Mouse (Mus musculus) intestine, embryonic 15.5 days (tissue): ENCODE results near the gene Dyrk1b. TPM values are rescaled to one million over a fixed set of nuclear protein-coding genes. Genes with fewer than 3 reads are reported as not detected.
"Not testable (repeated sequence)": the region's sequence is repeated elsewhere in the genome, so short reads cannot be mapped to it uniquely, and the experiment has no call there.

ENCODE experiments used
- ATAC-seq: fragments of 200-750 bp; cut with Nextera tagmentation; 2 replicates; pipeline ENCODE4 v1.8.0; 2017; ENCODE audit warnings: moderate TSS enrichment, moderate library complexity
- H3K27ac ChIP-seq: fragments of 300-500 bp; sonication (generic); 2 replicates; pipeline ENCODE4 v1.5.1; 2015; ENCODE audit warnings: mild to moderate bottlenecking, inconsistent platforms
- H3K27me3 ChIP-seq: fragments of 300-500 bp; sonication (generic); replicated peaks from 2 replicates; pipeline ENCODE4 v1.6.1; 2015; ENCODE audit warnings: inconsistent platforms
- H3K36me3 ChIP-seq: fragments of 300-500 bp; sonication (generic); 2 replicates; pipeline ENCODE4 v1.6.1; 2015; ENCODE audit warnings: inconsistent platforms
- H3K4me1 ChIP-seq: fragments of 300-500 bp; sonication (generic); replicated peaks from 2 replicates; pipeline ENCODE4 v1.6.1; 2015; ENCODE audit warnings: inconsistent platforms
- H3K4me2 ChIP-seq: fragments of 300-500 bp; sonication (generic); replicated peaks from 2 replicates; pipeline ENCODE4 v1.6.1; 2015; ENCODE audit warnings: mild to moderate bottlenecking, inconsistent platforms
- H3K4me3 ChIP-seq: fragments of 300-500 bp; sonication (generic); replicated peaks from 2 replicates; pipeline ENCODE4 v1.5.1; 2015; ENCODE audit warnings: inconsistent platforms
- H3K9ac ChIP-seq: fragments of 300-500 bp; sonication (generic); 2 replicates; pipeline ENCODE4 v1.6.1; 2015; ENCODE audit warnings: inconsistent platforms
- H3K9me3 ChIP-seq: fragments of 300-500 bp; sonication (generic); 2 replicates; pipeline ENCODE4 v1.6.1; 2016; ENCODE audit warnings: inconsistent platforms
- WGBS: fragments of 180-500 bp; shearing (Covaris S2); methylation state at CpG from one replicate; pipeline ENCODE4 v1.1.7; 2015; 5-methylcytosine and 5-hydroxymethylcytosine counted together
- polyA plus RNA-seq: library from polyadenylated mRNA; unstranded; fragments of >200 nt; fragmentation: Nextera tagmentation; extraction: Ambion mirVana; gene quantifications from 2 replicates; pipeline ENCODE4 v1.2.1, GENCODE M21; 2015

Dyrk1b gene
- polyA plus RNA-seq, 1 experiment from 2014 or later = 7.3 TPM

DNA sequence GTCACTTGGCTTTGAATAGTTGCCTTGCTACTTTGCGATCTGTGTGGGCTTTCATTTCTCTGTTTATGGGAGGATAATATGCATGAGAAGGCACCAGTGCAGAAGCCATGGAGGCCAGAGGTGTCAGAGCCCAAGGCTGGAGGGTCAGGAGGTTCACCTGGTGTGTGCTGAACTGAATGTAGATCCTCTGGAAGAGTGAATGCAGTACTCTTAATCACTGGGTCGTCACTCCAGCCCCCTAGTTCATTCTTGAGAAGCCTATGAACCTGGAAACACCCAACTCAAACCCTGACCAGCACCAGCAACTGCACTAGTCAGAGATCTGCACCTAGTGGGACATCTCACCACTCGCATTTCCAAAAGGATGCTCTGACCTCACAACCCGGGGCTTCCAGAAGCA is 19.8 kb downstream of the Dyrk1b start:
- no peak overlapping the region for H3K9ac ChIP-seq
- H3K36me3 ChIP-seq = no peaks in the 10 kb centered on the region
- H3K27me3 ChIP-seq = no peaks in the 10 kb centered on the region
- ATAC-seq = no peak
- no peaks in the 10 kb centered on the region for H3K9me3 ChIP-seq
- no peak overlapping the region for H3K4me3 ChIP-seq
- H3K4me1 ChIP-seq = no peaks in the 10 kb centered on the region
- 65% methylated on average over 4 of the region's 4 CpGs for WGBS
- no peak overlapping the region for H3K4me2 ChIP-seq
- H3K27ac ChIP-seq = no peak overlapping the region

DNA sequence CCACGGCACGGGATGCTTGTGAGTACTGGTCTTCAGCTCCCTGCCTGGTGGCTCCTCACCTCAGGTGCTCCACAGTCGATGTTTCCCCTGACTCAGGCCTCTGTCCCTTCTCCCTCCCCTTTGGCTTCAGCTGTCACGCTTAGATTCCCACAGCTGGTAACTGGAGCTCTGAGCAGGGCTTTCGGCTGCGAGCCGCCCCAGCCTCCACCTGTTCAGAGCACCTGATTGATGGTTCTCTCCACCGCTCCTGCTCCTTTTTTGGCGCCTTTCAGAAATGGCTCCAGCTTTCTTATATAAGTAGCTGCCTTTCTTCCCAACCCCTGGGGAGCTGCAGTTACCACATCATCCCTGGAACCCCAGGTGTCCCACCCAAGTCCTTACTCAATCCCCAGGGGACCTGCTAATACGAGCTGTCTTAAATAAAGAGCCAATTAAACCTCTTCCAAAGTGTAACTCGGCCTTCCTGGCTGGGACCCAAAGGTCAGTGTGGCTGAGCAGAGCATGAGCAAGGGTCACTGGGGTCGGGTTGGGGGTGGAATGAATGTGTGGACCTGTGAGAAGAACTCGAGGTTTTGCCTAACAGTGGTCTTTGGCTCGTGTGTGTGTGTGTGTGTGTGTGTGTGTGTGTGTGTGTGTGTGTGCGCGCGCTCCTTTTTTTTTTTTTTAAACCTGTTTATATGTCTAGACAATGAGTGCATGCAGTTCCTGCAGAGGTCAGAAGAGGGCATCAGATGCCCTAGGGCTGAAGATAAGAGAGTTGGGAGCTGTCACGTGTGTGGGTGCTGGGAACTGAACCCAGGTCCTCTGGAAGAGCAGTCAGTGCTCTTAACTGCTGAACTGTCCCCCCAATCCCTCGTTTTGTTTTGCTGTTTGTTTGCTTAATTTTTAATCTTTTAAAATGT is 24.2 kb downstream of the Dyrk1b start:
- WGBS = 53% methylated on average over 19 of the region's 19 CpGs
- ATAC-seq = no peak

DNA sequence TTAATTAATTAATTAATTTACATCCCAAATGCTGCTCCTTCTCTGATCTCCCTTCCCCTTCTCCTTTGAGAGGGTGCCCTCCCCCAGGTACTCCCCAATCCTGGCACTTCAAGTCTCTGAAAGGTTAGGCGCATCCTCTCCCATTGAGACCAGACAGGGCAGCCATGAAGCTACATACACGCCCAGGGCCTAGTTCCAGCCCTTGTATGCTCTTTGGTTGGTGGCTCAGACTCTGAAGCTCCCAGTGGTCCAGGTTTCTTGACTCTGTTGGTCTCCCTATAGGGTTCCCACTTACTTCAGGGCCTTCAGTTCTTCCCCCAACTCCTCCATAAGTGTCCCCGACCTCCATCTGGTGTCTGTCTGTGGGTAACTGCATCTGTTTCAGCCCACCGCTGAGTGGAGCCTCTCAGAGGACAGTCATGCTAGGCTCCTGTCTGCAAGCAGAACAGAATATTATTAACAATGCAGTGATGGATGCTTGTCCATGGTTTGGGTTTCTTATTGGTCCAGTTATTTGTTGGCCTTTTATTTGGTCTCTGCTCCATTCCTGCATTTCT is 26.9 kb downstream of the Dyrk1b start:
- Histone ChIP-seq H3K4me2 (no peak overlapping the region), H3K27ac (no peak overlapping the region), H3K9me3 (no peaks in the 10 kb centered on the region), H3K36me3 (no peaks in the 10 kb centered on the region), H3K4me1 (no peaks in the 10 kb centered on the region), H3K4me3 (no peak overlapping the region), H3K27me3 (no peaks in the 10 kb centered on the region), H3K9ac (no peak overlapping the region)
- 69% methylated on average over 4 of the region's 4 CpGs for WGBS
- no peak for ATAC-seq

More for the DNA sequence above, 24.2 kb downstream of the Dyrk1b start:
- Histone ChIP-seq H3K27me3 (no peaks in the 10 kb centered on the region), H3K4me3 (no peak overlapping the region), H3K9me3 (no peaks in the 10 kb centered on the region), H3K36me3 (no peaks in the 10 kb centered on the region), H3K27ac (no peak overlapping the region), H3K4me2 (no peak overlapping the region), H3K4me1 (no peaks in the 10 kb centered on the region), H3K9ac (no peak overlapping the region)

DNA sequence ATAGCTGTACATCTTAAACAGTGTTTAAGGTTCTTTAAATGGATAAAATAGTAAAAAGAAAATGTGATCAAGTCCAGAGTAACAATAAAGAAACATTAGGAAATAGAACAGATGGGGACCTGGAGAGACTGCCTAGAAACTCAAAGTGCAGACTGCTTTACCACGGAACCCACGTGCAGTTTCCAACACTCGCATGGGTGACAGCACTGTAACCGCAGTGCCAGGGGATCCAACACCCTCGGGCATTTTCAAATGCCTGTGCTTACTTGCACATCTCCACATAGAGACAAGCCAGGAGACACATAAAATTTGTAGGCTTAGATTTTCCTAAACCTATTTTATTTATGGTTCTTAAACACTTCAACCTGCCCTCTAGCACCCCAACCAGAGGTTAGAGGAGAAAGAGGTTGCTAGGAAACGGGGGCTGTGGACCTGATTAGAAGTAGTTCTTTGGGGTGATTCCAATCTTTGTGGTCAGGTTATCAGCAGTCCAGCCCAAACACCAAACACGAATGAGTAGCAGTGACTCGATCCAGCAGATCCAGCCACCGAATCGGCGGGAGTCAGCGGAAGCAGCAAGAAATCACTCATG is 29.2 kb downstream of the Dyrk1b start:
- Histone ChIP-seq H3K4me3 (peak overlapping the region; percentile 24), H3K9me3 (no peaks in the 10 kb centered on the region), H3K9ac (peak overlapping the region; percentile 35), H3K4me2 (peak overlapping the region; percentile 57), H3K36me3 (no peaks in the 10 kb centered on the region), H3K27ac (no peak overlapping the region), H3K27me3 (no peaks in the 10 kb centered on the region), H3K4me1 (no peaks in the 10 kb centered on the region)
- 30% methylated on average over 12 of the region's 12 CpGs for WGBS
- ATAC-seq = peak; percentile 20; the same call in 1 of the 2 replicates

DNA sequence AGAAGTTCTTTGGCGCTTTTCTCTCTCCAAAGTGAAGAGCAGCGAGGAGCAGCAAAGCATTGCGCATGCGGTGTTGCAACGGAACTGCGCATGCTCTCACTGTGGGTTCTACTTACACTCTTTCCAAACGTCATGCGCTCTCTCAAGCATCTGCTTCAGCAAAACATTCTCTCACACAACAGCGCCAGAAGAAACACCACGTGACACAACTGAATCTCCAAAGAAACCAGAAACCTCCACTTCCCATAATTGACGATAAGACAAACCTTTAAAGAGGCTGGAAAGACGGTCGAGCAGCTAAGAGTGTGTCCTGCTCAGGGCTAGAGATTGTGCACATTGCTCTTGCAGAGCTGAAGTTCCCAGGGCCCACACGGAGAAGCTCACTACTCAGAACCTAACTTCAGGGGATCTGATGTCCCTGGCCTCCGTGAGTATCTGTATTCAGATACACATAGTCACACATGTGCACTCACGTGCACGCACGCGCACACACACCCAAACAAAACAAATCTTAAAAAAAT is 29.8 kb downstream of the Dyrk1b start:
- peak overlapping the region; percentile 24 for H3K4me3 ChIP-seq
- WGBS = 45% methylated on average over 19 of the region's 19 CpGs
- no peak overlapping the region for H3K27ac ChIP-seq
- peak overlapping the region; percentile 57 for H3K4me2 ChIP-seq
- H3K4me1 ChIP-seq = no peaks in the 10 kb centered on the region
- peak overlapping the region; percentile 35 for H3K9ac ChIP-seq
- peak; percentile 86 for ATAC-seq
- H3K36me3 ChIP-seq = no peaks in the 10 kb centered on the region
- H3K9me3 ChIP-seq = no peaks in the 10 kb centered on the region
- no peaks in the 10 kb centered on the region for H3K27me3 ChIP-seq

DNA sequence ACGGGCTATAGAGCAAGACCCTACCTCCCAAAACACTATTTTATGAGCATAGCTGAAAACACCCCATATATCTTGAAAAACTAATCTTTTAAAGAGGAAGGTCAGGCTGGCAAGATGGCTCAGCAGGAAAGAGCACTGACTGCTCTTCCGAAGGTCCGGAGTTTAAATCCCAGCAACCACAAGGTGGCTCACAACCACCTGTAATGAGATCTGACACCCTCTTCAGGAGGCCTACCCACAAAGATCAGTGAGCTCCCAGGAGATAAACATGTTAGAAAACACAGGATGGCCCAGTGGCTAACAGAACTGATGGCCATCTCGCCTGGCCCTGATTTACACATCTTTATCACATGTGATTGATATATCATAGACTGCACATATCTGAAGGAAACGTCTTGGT is 31.5 kb downstream of the Dyrk1b start:
- Histone ChIP-seq H3K4me1 (no peaks in the 10 kb centered on the region), H3K27ac (no peak overlapping the region), H3K9me3 (no peaks in the 10 kb centered on the region), H3K9ac (no peak overlapping the region), H3K36me3 (no peaks in the 10 kb centered on the region), H3K4me3 (no peak overlapping the region), H3K4me2 (no peak overlapping the region), H3K27me3 (no peaks in the 10 kb centered on the region)
- 43% methylated on average over 5 of the region's 5 CpGs for WGBS
- no peak for ATAC-seq

DNA sequence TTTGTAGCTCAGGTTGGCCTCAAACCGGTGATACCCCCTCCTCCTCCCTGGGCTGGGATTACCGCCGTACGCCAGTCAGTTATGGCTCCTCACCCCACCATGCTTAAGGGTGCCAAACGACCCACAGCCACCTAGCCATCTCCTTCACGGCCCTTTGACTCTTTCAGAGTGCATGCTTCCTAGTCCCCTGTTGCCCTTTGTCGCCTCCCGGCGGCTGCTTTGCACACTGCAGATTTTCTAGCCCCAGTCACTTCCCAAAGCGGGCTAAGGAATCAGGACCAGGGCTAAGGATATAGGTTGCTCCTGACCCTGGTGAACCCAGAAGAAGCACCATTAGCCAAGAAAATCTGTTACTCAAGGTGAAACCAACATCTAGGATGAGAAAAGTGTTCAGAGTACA is 34.9 kb downstream of the Dyrk1b start:
- WGBS = 28% methylated on average over 10 of the region's 10 CpGs
- no peak overlapping the region for H3K4me3 ChIP-seq

DNA sequence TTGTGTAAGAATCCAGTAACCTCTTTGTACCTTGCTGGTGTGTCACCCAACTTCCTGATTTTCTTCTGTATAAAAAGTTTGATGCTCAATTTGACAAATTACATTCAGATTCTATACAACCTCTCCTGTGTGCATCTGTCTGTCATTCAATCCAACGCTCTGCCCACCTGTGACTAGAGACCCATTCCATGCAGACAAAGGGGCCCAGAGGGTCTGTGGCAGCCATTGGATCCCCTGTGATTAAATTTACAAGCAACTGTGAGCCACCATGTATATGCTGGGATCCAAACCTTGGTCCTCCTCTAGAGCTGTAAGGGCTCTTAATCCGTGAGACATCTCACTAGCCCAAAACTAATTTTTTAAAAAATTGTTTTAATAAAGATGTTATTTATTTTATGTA is 36.7 kb downstream of the Dyrk1b start:
- not testable (repeated sequence) for H3K4me2 ChIP-seq, H3K27ac ChIP-seq, H3K4me1 ChIP-seq, H3K9ac ChIP-seq, H3K9me3 ChIP-seq, H3K4me3 ChIP-seq, H3K27me3 ChIP-seq, ATAC-seq, H3K36me3 ChIP-seq
- 87% methylated on average over 2 of the region's 2 CpGs for WGBS

More for the DNA sequence above, 34.9 kb downstream of the Dyrk1b start:
- Histone ChIP-seq H3K9ac (no peak overlapping the region), H3K36me3 (no peaks in the 10 kb centered on the region), H3K9me3 (no peaks in the 10 kb centered on the region), H3K27ac (no peak overlapping the region), H3K27me3 (no peaks in the 10 kb centered on the region), H3K4me2 (no peak overlapping the region), H3K4me1 (no peaks in the 10 kb centered on the region)
- no peak for ATAC-seq

DNA sequence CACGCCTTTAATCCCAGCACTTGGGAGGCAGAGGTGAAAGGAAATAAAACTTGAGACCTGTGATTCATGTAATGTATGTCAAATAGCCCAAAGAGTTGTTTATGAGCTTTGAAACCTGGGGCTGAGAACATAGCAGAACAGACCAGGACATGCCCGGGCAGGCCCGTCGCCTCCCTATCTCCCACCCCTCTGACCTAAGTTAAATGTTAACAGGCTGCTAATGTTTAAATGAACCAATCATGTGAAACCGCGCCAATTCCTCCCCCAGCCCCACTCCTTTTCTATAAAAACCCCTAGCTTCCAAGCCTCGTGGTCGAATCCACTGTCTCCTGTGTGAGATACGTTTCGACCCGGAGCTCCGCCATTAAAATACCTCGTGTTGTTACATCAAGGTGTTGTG is 38.5 kb downstream of the Dyrk1b start:
- H3K27me3 ChIP-seq, H3K9me3 ChIP-seq, ATAC-seq, H3K9ac ChIP-seq, H3K4me3 ChIP-seq, H3K36me3 ChIP-seq, H3K4me1 ChIP-seq, H3K4me2 ChIP-seq, H3K27ac ChIP-seq: not testable (repeated sequence)
- WGBS = 88% methylated on average over 13 of the region's 13 CpGs

DNA sequence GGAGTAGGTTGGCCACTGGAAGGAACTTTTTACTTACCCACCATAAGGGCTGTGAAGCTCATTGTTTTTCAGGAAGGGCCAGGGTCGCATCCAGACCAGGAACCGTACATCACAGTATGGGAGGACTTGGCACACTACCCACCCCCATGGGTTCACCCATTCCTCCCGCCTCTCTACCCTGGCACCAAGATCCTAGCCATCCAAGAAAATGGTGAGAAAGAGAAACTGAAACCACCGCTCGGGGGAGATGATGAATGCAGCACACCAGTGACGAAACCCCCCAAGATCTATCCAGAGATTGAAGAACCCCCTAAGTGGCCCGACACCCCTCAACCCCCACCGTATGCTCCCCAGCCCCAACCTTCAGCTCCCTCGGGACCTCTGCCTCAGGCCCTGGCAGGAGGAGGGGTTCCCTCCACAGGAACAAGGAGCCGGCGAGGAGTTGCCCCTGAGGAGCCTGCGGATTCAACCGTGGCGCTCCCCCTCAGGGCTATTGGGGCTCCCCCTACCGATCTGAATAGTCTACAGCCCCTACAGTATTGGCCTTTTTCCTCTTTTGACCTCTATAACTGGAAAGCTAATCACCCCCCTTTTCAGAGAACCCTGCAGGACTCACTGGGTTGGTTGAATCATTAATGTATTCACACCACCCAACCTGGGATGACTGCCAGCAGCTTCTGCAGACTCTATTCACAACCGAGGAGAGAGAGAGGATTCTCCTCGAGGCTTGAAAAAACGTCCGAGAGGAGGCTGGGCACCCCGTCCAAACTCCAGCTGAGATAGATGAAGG is 39.9 kb downstream of the Dyrk1b start:
- ATAC-seq, H3K4me1 ChIP-seq, H3K27me3 ChIP-seq, H3K27ac ChIP-seq, H3K4me3 ChIP-seq, H3K4me2 ChIP-seq, H3K9me3 ChIP-seq, H3K9ac ChIP-seq, H3K36me3 ChIP-seq: not testable (repeated sequence)
- 87% methylated on average over 20 of the region's 20 CpGs for WGBS

DNA sequence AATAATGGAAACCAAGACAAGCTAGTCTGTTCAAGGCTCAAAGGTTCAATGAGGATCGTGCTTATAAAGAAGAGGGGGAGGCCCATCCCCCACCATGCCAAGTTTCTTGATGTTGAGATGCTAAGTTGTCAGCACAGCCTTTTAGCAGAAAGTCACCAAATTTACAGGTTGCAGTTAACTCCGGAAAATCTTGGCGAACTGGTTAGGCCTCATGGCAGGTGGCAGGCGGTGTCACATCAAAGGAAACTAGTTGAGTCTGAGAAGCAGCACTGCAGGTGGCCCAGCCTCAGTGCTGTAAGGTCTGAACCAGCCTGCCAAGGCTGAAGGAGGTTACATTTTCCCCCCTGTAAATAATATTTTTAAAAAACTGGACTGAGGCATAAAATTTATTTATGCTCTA is 47.6 kb downstream of the Dyrk1b start:
- not testable (repeated sequence) for H3K9me3 ChIP-seq, H3K4me1 ChIP-seq, H3K4me3 ChIP-seq, H3K9ac ChIP-seq, H3K4me2 ChIP-seq, H3K27ac ChIP-seq, H3K27me3 ChIP-seq, ATAC-seq, H3K36me3 ChIP-seq
- WGBS = 82% methylated on average over 4 of the region's 4 CpGs

DNA sequence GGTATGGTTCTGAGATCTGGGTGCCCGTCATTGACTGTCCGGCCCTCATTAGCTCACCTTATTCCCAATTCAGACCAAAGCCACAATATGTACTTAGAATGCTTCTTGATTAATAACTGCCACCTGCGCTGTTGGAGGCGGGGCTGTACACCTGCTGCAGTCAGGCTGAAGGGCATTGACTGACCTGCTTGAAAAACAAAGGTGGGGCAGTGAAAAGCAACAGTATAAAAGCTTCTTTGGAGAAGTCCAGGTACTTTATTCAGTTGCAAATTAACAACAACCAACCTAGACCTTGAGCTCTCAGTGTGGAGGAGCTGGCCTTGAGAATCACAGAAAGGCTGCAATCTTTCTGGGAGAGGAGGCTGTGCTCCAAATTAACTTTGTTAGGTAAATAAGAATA is 48.2 kb downstream of the Dyrk1b start:
- WGBS = 90% methylated on average over 4 of the region's 4 CpGs
- not testable (repeated sequence) for H3K9me3 ChIP-seq, H3K4me3 ChIP-seq, H3K9ac ChIP-seq, H3K36me3 ChIP-seq, ATAC-seq, H3K27me3 ChIP-seq, H3K27ac ChIP-seq, H3K4me2 ChIP-seq, H3K4me1 ChIP-seq
